Mouse (Mus musculus): ENCODE results near the gene Cldn10. TPM values are rescaled to one million over a fixed set of nuclear protein-coding genes. Genes with fewer than 3 reads are reported as not detected.
A peak's percentile ranks its signal among the peaks of the same experiment; 100 is the strongest.

Gene Cldn10
- polyA plus RNA-seq, 1 experiment from 2014 or later, result not detected

- no peaks in the 10 kb centered on the region for H3K79me2 ChIP-seq (ENCODE audit: inconsistent target)
- H3K27ac ChIP-seq, result no peak overlapping the region
- peak overlapping the region; percentile 9; the same call in 1 of the 2 replicates for H3K4me3 ChIP-seq (ENCODE audit: inconsistent target)
- under 1% methylated on average over 48 of the region's 48 CpGs for WGBS (ENCODE audit: missing documents)
- no peaks in the 10 kb centered on the region for H3K36me3 ChIP-seq (ENCODE audit: inconsistent target)
Measured at GRCm38 (mm10) chr14:118854371-118855114, 66.8 kb downstream of the Cldn10 start.

GRCm38 (mm10) chr14:118855141-118855800 lies 67.6 kb downstream of the Cldn10 start:
- no peak overlapping the region for H3K27ac ChIP-seq
- H3K4me3 ChIP-seq (ENCODE audit: inconsistent target), result no peak overlapping the region
- H3K36me3 ChIP-seq (ENCODE audit: inconsistent target), result no peaks in the 10 kb centered on the region
- 10% methylated on average over 27 of the region's 28 CpGs for WGBS (ENCODE audit: missing documents)
- H3K79me2 ChIP-seq (ENCODE audit: inconsistent target), result no peaks in the 10 kb centered on the region

GRCm38 (mm10) chr14:118856563-118856962 lies 68.9 kb downstream of the Cldn10 start:
- WGBS (ENCODE audit: missing documents), result 35% methylated on average over 6 of the region's 6 CpGs
- no peak overlapping the region for H3K27ac ChIP-seq

GRCm38 (mm10) chr14:118858318-118858717 lies 70.6 kb downstream of the Cldn10 start:
- H3K79me2 ChIP-seq (ENCODE audit: inconsistent target), result no peaks in the 10 kb centered on the region
- no peak overlapping the region for H3K27ac ChIP-seq
- H3K4me3 ChIP-seq (ENCODE audit: inconsistent target), result no peak overlapping the region
- 95% methylated on average over 6 of the region's 6 CpGs for WGBS (ENCODE audit: missing documents)
- no peaks in the 10 kb centered on the region for H3K36me3 ChIP-seq (ENCODE audit: inconsistent target)

More at GRCm38 (mm10) chr14:118856563-118856962, 68.9 kb downstream of the Cldn10 start:
- H3K79me2 ChIP-seq (ENCODE audit: inconsistent target), result no peaks in the 10 kb centered on the region
- H3K36me3 ChIP-seq (ENCODE audit: inconsistent target), result no peaks in the 10 kb centered on the region
- no peak overlapping the region for H3K4me3 ChIP-seq (ENCODE audit: inconsistent target)

GRCm38 (mm10) chr14:118862253-118862652 lies 74.5 kb downstream of the Cldn10 start:
- WGBS (ENCODE audit: missing documents), result 75% methylated on average over 7 of the region's 7 CpGs
- no peaks in the 10 kb centered on the region for H3K36me3 ChIP-seq (ENCODE audit: inconsistent target)
- no peaks in the 10 kb centered on the region for H3K79me2 ChIP-seq (ENCODE audit: inconsistent target)
- H3K4me3 ChIP-seq (ENCODE audit: inconsistent target), result no peak overlapping the region
- no peak overlapping the region for H3K27ac ChIP-seq

- Histone ChIP-seq H3K79me2 (ENCODE audit: inconsistent target) (no peaks in the 10 kb centered on the region), H3K36me3 (ENCODE audit: inconsistent target) (no peaks in the 10 kb centered on the region), H3K4me3 (ENCODE audit: inconsistent target) (no peak overlapping the region), H3K27ac (no peak overlapping the region)
- 28% methylated on average over 4 of the region's 4 CpGs for WGBS (ENCODE audit: missing documents)
Measured at GRCm38 (mm10) chr14:118864905-118865304, 77.2 kb downstream of the Cldn10 start.

- Histone ChIP-seq H3K4me3 (ENCODE audit: inconsistent target) (no peak overlapping the region), H3K27ac (no peak overlapping the region), H3K79me2 (ENCODE audit: inconsistent target) (no peaks in the 10 kb centered on the region), H3K36me3 (ENCODE audit: inconsistent target) (no peaks in the 10 kb centered on the region)
- WGBS (ENCODE audit: missing documents), result 87% methylated on average over 10 of the region's 10 CpGs
Measured at GRCm38 (mm10) chr14:118866014-118866811, 78.5 kb downstream of the Cldn10 start.

GRCm38 (mm10) chr14:118867366-118867765 lies 79.7 kb downstream of the Cldn10 start:
- H3K36me3 ChIP-seq (ENCODE audit: inconsistent target), result no peaks in the 10 kb centered on the region
- no peak overlapping the region for H3K4me3 ChIP-seq (ENCODE audit: inconsistent target)
- no peak overlapping the region for H3K27ac ChIP-seq
- H3K79me2 ChIP-seq (ENCODE audit: inconsistent target), result no peaks in the 10 kb centered on the region
- 91% methylated on average over 6 of the region's 6 CpGs for WGBS (ENCODE audit: missing documents)

- Histone ChIP-seq H3K36me3 (ENCODE audit: inconsistent target) (no peaks in the 10 kb centered on the region), H3K79me2 (ENCODE audit: inconsistent target) (no peaks in the 10 kb centered on the region), H3K4me3 (ENCODE audit: inconsistent target) (no peak overlapping the region), H3K27ac (no peak overlapping the region)
- 92% methylated on average over 13 of the region's 13 CpGs for WGBS (ENCODE audit: missing documents)
Measured at GRCm38 (mm10) chr14:118868102-118868724, 80.5 kb downstream of the Cldn10 start.

GRCm38 (mm10) chr14:118869712-118870111 lies 82.0 kb downstream of the Cldn10 start:
- Histone ChIP-seq H3K4me3 (ENCODE audit: inconsistent target) (no peak overlapping the region), H3K79me2 (ENCODE audit: inconsistent target) (no peaks in the 10 kb centered on the region), H3K36me3 (ENCODE audit: inconsistent target) (no peaks in the 10 kb centered on the region), H3K27ac (no peak overlapping the region)
- whole genome bisulfite sequencing (ENCODE audit: missing documents), result 78% methylated on average over 6 of the region's 6 CpGs

- H3K27ac ChIP-seq, result no peak overlapping the region
- no peak overlapping the region for H3K4me3 ChIP-seq (ENCODE audit: inconsistent target)
- H3K36me3 ChIP-seq (ENCODE audit: inconsistent target), result no peaks in the 10 kb centered on the region
- 87% methylated on average over 4 of the region's 4 CpGs for WGBS (ENCODE audit: missing documents)
- no peaks in the 10 kb centered on the region for H3K79me2 ChIP-seq (ENCODE audit: inconsistent target)
Measured at GRCm38 (mm10) chr14:118874126-118874525, 86.4 kb downstream of the Cldn10 start.

GRCm38 (mm10) chr14:118874786-118875415 lies 87.2 kb downstream of the Cldn10 start:
- no peak overlapping the region for H3K4me3 ChIP-seq (ENCODE audit: inconsistent target)
- no peaks in the 10 kb centered on the region for H3K79me2 ChIP-seq (ENCODE audit: inconsistent target)
- H3K27ac ChIP-seq, result no peak overlapping the region
- H3K36me3 ChIP-seq (ENCODE audit: inconsistent target), result no peaks in the 10 kb centered on the region
- 76% methylated on average over 10 of the region's 10 CpGs for WGBS (ENCODE audit: missing documents)

- Histone ChIP-seq H3K36me3 (ENCODE audit: inconsistent target) (no peaks in the 10 kb centered on the region), H3K4me3 (ENCODE audit: inconsistent target) (no peak overlapping the region), H3K27ac (no peak overlapping the region), H3K79me2 (ENCODE audit: inconsistent target) (no peaks in the 10 kb centered on the region)
- 91% methylated on average over 9 of the region's 11 CpGs for WGBS (ENCODE audit: missing documents)
Measured at GRCm38 (mm10) chr14:118878346-118878910, 90.7 kb downstream of the Cldn10 start.

- WGBS (ENCODE audit: missing documents), result 95% methylated on average over 10 of the region's 10 CpGs
- no peak overlapping the region for H3K4me3 ChIP-seq (ENCODE audit: inconsistent target)
Measured at GRCm38 (mm10) chr14:118880696-118881095, 93.0 kb downstream of the Cldn10 start.

More at GRCm38 (mm10) chr14:118880696-118881095, 93.0 kb downstream of the Cldn10 start:
- Histone ChIP-seq H3K36me3 (ENCODE audit: inconsistent target) (no peaks in the 10 kb centered on the region), H3K79me2 (ENCODE audit: inconsistent target) (no peaks in the 10 kb centered on the region), H3K27ac (no peak overlapping the region)

Measured in macrophage (primary cell).